Mouse (Mus musculus) liver, embryonic 14.5 days (tissue): Measurements from ENCODE around the gene Coro1a.

Experiments used
- CTCF ChIP-seq: IDR thresholded peaks from 2 replicates; pipeline ENCODE4 v1.5.1; 2016; ENCODE audit warnings: antibody characterized with exemption, low read depth, control low read depth
- EP300 ChIP-seq: IDR thresholded peaks from 2 replicates; pipeline ENCODE4 v1.6.1; 2016; ENCODE audit warnings: antibody characterized with exemption, low read depth

GRCm38 (mm10) chr7:126721635-126722034 lies 14.0 kb upstream of the Coro1a start:
- TF ChIP-seq EP300, result no peak
- no peak for TF ChIP-seq CTCF
